Mouse (Mus musculus) heart, postnatal 25 days (tissue): ENCODE data around the gene Nap1l4. TPM values are rescaled to one million over a fixed set of nuclear protein-coding genes. Genes with fewer than 3 reads are reported as not detected.

Experiments
- microRNA-seq: library from miRNA; unstranded; fragments of <30 nt; microRNA quantifications from one replicate; pipeline ENCODE4 v1.2.0, GENCODE M21; 2022
- total RNA-seq, 2 experiments: library from RNA; stranded (reverse); gene quantifications; 2 replicates each; pipeline ENCODE4 v1.2.3; 2021

Gene Nap1l4
- total RNA-seq, 2 experiments from 2014 or later = 171 to 178 TPM

Small RNA genes within 50 kb of the gene (microRNA-seq; reads per million reads assigned to microRNA genes)
- gene Mir7064 = not detected

Other genes with a start within 250 kb of the Nap1l4 start
- gene Cdkn1c, start 88.1 kb downstream of the Nap1l4 start, total RNA-seq = 10 to 100 TPM; 35.8 to 44.2 TPM
- gene Slc22a18, start 75.4 kb downstream of the Nap1l4 start, total RNA-seq = under 1 TPM; 0.17 to 0.49 TPM
- not detected for gene Phlda2, start 46.0 kb downstream of the Nap1l4 start, total RNA-seq
- 10 to 100 TPM; 18.3 to 18.4 TPM for gene Cars, start 51.0 kb upstream of the Nap1l4 start, total RNA-seq
- gene Tnfrsf26, start 79.6 kb upstream of the Nap1l4 start, total RNA-seq = under 1 TPM; 0.48 to 0.70 TPM
- 1 to 10 TPM; 1.6 to 2.3 TPM for gene Tnfrsf22, start 100.6 kb upstream of the Nap1l4 start, total RNA-seq
- gene Tnfrsf23, start 136.8 kb upstream of the Nap1l4 start, total RNA-seq = 1 to 10 TPM; 1.7 to 2.1 TPM
- 10 to 100 TPM; 16.0 to 21.5 TPM for gene Osbpl5, start 207.9 kb upstream of the Nap1l4 start, total RNA-seq
- gene Mrgprg, start 217.9 kb upstream of the Nap1l4 start, total RNA-seq = not detected
- gene Mrgpre, start 235.4 kb upstream of the Nap1l4 start, total RNA-seq = 1 to 10 TPM; 1.0 to 1.3 TPM